Mouse (Mus musculus) embryonic facial prominence, embryonic 13.5 days (tissue): ENCODE data around the gene Gm21969. TPM values are rescaled to one million over a fixed set of nuclear protein-coding genes. Genes with fewer than 3 reads are reported as not detected.

Experiments used
- ATAC-seq: fragments of 200-750 bp; cut with Nextera tagmentation; 2 replicates; pipeline ENCODE4 v1.8.0; 2017; ENCODE audit warnings: low read depth; ENCODE audit not compliant: insufficient number of reproducible peaks, insufficient read depth, low FRiP score, low TSS enrichment
- H3K27ac ChIP-seq: fragments of 300-500 bp; sonication (generic); 2 replicates; pipeline ENCODE4 v1.5.1; 2015; ENCODE audit warnings: moderate library complexity, mild to moderate bottlenecking, inconsistent platforms
- H3K27me3 ChIP-seq: fragments of 300-500 bp; sonication (generic); 2 replicates; pipeline ENCODE4 v1.6.1; 2015; ENCODE audit warnings: mild to moderate bottlenecking, inconsistent platforms
- H3K36me3 ChIP-seq: fragments of 300-500 bp; sonication (generic); 2 replicates; pipeline ENCODE4 v1.6.1; 2015; ENCODE audit warnings: mild to moderate bottlenecking, inconsistent platforms
- H3K4me1 ChIP-seq: fragments of 300-500 bp; sonication (generic); 2 replicates; pipeline ENCODE4 v1.6.1; 2015; ENCODE audit warnings: inconsistent platforms
- H3K4me2 ChIP-seq: fragments of 300-500 bp; sonication (generic); 2 replicates; pipeline ENCODE4 v1.6.1; 2015; ENCODE audit warnings: moderate library complexity, mild to moderate bottlenecking, inconsistent platforms
- H3K4me3 ChIP-seq: fragments of 300-500 bp; sonication (generic); 2 replicates; pipeline ENCODE4 v1.5.1; 2015; ENCODE audit warnings: mild to moderate bottlenecking, inconsistent platforms
- H3K9ac ChIP-seq: fragments of 300-500 bp; sonication (generic); 2 replicates; pipeline ENCODE4 v1.6.1; 2015; ENCODE audit warnings: mild to moderate bottlenecking, inconsistent platforms
- H3K9me3 ChIP-seq: fragments of 300-500 bp; sonication (generic); 2 replicates; pipeline ENCODE4 v1.6.1; 2016; ENCODE audit warnings: inconsistent platforms
- WGBS: fragments of 180-500 bp; shearing (Covaris S2); methylation state at CpG from one replicate; pipeline ENCODE4 v1.1.7; 2015; ENCODE audit warnings: mixed read lengths; 5-methylcytosine and 5-hydroxymethylcytosine counted together
- microRNA-seq: library from miRNA; unstranded; fragments of <30 nt; microRNA quantifications from one replicate; pipeline ENCODE4, GENCODE M21; 2016
- polyA plus RNA-seq: library from polyadenylated mRNA; unstranded; fragments of >200 nt; fragmentation: Nextera tagmentation; extraction: Ambion mirVana; gene quantifications from 2 replicates; pipeline ENCODE4 v1.2.1, GENCODE M21; 2015

Gene Gm21969
- polyA plus RNA-seq, 1 experiment from 2014 or later: not detected

DNA sequence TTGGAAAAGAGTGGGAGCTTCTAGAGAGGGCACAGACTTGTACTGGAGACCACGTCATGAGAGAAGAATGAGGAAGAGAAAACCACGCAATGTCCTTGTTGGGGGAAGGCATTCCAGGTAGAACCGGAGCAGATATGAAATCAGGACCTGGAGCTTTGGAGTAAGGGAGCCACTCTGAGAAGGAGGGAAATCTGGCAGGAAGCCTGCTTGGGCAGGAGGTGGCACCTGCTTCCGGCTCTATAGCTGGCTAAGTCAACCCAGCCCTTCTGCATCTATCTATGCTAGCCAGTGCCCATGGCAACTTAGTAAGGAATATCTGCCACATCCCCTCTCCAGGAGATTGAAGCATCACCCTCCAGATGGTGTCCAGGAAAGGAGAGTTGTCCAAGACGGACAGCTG lies 103.0 kb downstream of the Gm21969 start:
- no peaks in the 10 kb centered on the region for H3K9me3 ChIP-seq
- 78% methylated on average over 5 of the region's 5 CpGs for WGBS

DNA sequence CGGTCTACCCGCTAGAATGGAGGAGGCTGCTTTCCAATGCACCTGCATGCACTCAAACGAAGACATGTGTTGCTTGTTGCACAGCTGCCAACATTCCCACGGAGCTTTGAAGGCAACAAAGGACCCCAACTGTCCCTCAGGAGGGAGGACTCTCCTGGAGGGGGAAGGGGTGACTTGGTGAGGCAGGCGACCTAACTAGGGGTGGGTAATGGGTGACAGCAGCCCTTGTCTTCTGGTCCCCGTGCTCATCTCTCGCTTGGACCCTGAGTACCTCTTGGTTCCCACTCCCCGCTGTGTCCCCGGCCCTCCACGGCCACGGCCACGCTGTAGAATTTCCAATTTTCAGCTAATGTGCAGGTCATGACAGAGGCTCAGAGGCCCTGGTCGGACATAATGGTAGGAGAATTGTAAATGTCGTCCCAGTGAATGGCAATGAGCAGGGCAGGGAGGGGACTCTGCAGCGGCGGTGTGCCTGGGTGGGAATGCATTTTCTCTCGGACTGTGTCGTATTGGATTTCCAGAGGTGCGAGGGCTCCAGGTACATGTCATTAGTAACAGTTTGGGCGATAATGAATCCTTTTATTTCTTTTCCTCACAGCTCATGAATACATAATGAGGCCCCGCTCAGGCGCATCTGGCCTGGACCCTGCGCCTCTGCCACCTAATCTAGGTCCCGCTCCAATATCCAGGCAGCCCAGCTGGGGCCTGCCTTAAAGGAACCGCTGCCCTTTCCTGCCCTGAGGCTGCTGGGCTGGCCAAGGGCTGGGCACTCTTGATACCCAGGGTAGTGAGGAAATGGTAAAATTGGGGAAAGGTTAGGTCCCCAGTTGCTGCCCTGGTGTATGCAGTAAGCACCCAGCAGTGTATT lies 107.7 kb downstream of the Gm21969 start:
- Histone ChIP-seq H3K9ac (no peak overlapping the region), H3K4me2 (no peak overlapping the region), H3K36me3 (no peaks in the 10 kb centered on the region), H3K27me3 (no peaks in the 10 kb centered on the region; the same call in 1 of the 2 replicates), H3K4me3 (no peak overlapping the region), H3K4me1 (peaks cover 22% of the 10 kb centered on the region), H3K27ac (no peak overlapping the region), H3K9me3 (no peaks in the 10 kb centered on the region)
- 43% methylated on average over 25 of the region's 25 CpGs for WGBS
- ATAC-seq: no peak

More for the DNA sequence above, 103.0 kb downstream of the Gm21969 start:
- Histone ChIP-seq H3K27me3 (no peaks in the 10 kb centered on the region; the same call in 1 of the 2 replicates), H3K27ac (no peak overlapping the region), H3K9ac (no peak overlapping the region), H3K36me3 (no peaks in the 10 kb centered on the region), H3K4me2 (no peak overlapping the region), H3K4me1 (peaks cover 3% of the 10 kb centered on the region; the same call in 1 of the 2 replicates), H3K4me3 (no peak overlapping the region)
- no peak for ATAC-seq

Small RNA genes lying within 50 kb of the gene (microRNA-seq; reads per million reads assigned to microRNA genes)
- gene Gm25571 (not detected), gene Mir7020 (not detected)

Other genes starting within 250 kb of the Gm21969 start
- 4.0 and 4.3 TPM in 2 replicates for gene Iffo2, start 72.6 kb upstream of the Gm21969 start, polyA plus RNA-seq
- 29.5 and 29.6 TPM in 2 replicates for gene Aldh4a1, start 19.7 kb downstream of the Gm21969 start, polyA plus RNA-seq
- gene Tas1r2, start 50.4 kb downstream of the Gm21969 start, polyA plus RNA-seq: not detected in 2 replicates
- gene Pax7, start 230.3 kb downstream of the Gm21969 start, polyA plus RNA-seq: 2.5 and 3.5 TPM in 2 replicates